Mouse (Mus musculus): ENCODE measurements around the gene Acads.

Gene Acads

DNA sequence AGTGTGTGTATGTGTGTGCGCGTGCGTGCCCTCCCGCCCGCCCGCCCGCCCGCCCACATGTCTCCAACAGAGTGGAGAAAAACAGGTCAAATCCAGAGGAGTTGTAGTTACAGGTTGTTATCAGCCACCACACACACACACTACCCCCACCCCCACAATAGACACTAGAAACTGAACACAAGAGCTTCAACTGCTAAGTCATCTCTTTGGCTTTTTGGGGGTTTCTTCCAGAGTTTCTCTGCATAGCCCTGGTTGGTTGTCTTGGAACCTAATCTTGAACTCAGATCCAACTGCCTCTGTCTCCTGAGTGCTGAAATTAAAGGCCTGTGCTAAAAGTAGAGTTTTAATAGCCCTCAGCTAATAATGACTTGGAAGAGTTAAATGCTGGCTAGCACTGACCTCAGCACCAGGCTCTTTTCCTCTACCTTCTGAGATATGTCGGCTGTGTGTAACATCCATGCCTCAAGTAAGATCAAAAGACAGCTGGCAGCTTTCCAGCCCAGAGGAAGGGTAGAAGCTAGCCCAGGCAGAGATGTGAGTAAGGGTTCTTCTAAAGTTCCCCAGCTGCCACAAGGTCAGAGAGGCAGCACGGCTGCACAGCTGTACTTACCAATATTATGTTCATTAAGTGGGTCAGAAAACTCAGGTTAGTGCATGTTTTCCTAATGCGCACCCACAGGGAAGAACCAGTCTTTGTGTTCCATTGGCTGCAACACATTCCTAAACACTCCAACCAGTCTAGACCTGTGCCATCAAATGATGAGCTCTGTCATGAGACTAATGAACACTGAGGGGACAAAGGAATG, 47.8 kb downstream of the Acads start:
- DNase-seq (ENCODE audit: low read depth, low spot score), result no peak

DNA sequence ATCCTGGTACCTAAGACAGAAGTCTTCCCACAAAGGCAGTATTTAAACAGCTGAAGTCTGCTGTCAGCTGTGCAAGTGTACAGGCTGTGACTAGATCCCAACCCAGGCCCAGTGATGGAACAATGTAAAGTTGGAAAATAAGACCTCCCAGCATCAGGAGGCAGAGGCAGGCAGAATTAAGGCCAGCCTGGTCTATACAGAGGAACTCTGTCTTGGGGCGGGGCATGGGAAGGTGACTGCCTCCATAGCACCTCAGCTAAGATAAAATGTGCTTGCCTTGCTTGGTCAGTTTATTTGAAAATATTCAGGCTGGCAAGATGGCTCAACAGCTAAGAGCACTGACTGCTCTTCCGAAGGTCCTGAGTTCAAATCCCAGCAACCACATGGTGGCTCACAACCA, 48.7 kb downstream of the Acads start:
- DNase-seq (ENCODE audit: low read depth, low spot score), result no peak

DNA sequence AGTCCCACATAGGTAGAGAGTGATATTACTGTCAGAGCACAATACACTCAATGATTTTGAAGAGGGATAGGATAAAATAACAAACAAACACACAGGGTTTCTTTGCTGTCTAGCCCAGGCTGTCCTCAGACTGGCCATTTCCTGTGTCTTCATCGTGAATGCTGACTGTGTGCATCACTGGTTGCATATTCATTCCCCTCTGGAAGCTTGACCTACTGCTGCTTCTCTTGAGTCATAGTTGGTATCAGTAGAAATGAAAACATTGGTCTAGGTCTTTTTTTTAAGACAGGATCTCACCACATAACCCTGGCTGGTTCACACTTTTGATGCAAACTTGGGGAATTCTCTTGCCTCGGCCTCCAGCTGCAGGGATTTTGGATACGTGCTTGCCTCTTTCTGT, 49.5 kb downstream of the Acads start:
- no peak for DNase-seq (ENCODE audit: low read depth, low spot score)

DNA sequence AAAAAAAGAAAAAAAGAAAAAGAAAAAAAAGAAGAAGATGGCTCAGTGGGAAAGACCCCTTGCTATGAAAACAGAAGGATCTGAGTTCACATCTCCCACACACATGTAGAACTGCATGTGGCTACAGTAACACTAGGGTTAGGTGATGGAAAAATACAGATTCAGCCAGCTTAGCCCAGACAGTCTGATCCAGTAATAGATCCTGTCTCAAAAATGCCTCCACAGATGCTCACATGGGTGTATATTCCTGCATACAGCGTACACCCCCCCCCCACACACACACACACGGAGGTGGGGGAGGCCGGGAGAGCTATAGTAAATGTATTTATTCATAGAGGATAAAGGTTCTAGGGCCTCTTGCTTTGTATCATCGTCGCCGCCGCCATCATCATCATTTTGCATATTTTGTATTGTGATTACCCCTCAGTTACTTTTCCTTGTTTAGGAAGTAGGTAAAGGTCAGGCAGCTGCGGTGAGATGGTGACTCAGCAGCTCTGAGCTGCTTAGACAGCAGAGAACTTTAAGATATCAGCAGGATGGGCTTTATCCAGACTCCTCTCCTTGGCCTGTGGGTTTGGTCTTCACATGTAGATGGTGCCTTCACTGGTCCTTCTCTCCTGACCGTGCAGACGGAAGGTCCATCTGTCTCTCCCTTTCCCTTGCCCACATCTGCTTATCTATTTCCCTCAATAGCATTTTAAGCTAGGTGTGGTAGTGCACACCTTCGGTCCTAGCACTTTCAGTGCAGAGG, 50.3 kb downstream of the Acads start:
- DNase-seq (ENCODE audit: low read depth, low spot score), result no peak

DNA sequence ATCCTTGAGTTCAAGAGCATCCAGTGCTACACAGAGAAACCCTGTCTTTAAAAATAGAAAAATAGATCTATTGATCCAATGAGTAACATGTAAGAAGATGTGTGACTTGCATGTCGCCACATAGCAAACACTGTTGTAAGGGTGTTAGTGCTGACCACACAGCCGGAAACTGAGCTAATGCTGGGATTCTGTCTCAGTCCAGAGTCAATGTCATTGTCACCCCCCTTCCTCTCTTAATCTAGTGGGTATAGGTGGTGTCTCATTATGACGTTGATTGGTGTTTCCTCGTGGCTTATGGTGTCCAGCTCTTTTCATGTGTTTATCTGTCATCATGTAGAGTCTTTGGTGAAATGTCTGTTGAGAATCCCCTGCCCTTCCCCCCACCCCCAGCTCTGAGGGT, 52.9 kb downstream of the Acads start:
- no peak for DNase-seq (ENCODE audit: low read depth, low spot score)

DNA sequence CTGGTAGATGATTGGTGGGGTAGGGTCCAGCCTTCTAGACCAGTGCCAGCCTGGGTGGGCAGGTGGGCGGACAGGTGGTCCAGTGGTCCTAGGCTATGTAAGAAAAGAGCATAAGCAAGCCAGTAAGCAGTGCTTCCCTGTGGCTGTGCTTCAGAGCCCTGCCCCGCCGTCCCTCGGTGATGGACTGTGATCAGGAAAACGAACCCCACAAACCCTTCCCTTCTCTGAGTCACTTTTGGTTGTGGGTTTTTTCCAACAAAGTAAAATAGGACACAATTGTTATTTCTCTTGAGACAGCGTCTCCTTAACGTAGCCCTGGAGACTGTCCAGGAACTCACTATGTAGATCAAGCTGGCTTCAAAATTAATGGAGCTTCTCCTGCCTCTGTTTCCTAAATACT, 55.8 kb downstream of the Acads start:
- DNase-seq (ENCODE audit: low read depth, low spot score), result no peak

DNA sequence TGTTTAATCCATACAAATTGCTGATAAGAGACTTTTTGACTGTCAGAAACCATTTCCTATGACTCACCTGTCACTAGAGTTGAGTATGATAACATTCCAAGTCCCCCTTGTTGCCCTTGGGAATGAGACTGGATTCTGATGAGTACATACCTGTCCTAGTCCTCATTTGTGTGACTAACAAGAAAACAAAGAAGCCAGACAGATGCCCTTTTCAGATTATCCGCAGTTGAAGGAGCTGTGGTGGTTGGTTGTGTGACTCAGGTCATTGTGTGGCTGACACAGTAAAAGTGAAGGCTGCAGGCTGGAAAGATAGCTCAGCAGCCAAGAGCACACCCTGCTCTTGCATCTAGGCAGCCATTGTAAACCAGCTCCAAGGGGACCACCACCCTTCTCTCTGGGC, 56.6 kb downstream of the Acads start:
- DNase-seq (ENCODE audit: low read depth, low spot score), result no peak

DNA sequence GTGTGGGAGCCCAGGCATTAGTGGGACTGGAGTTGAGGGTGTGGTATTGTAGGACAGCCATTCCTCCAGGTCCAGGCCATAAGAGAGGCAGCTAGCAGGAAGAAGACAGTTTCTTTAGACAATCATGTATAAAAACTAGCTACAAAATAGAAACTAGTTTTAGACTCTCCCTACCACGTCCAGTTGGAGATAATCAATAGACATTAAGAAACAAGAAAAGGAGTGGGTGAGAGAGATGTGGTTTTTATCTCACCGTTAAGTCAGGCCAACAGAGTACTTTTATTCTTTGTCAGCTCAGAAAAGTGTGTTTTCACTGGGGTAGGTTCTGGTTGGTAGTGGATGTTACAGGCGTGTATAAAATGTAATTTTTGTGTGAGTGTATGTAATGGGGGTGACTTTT, 58.2 kb downstream of the Acads start:
- DNase-seq (ENCODE audit: low read depth, low spot score), result no peak

Measured in brain, embryonic 18.5 days (tissue).